Mouse (Mus musculus): ENCODE data around the gene Actg2. TPM values are rescaled to one million over a fixed set of nuclear protein-coding genes. Genes with fewer than 3 reads are reported as not detected.

Gene Actg2
- polyA plus RNA-seq, 1 experiment from 2014 or later = 1.2 TPM

DNA sequence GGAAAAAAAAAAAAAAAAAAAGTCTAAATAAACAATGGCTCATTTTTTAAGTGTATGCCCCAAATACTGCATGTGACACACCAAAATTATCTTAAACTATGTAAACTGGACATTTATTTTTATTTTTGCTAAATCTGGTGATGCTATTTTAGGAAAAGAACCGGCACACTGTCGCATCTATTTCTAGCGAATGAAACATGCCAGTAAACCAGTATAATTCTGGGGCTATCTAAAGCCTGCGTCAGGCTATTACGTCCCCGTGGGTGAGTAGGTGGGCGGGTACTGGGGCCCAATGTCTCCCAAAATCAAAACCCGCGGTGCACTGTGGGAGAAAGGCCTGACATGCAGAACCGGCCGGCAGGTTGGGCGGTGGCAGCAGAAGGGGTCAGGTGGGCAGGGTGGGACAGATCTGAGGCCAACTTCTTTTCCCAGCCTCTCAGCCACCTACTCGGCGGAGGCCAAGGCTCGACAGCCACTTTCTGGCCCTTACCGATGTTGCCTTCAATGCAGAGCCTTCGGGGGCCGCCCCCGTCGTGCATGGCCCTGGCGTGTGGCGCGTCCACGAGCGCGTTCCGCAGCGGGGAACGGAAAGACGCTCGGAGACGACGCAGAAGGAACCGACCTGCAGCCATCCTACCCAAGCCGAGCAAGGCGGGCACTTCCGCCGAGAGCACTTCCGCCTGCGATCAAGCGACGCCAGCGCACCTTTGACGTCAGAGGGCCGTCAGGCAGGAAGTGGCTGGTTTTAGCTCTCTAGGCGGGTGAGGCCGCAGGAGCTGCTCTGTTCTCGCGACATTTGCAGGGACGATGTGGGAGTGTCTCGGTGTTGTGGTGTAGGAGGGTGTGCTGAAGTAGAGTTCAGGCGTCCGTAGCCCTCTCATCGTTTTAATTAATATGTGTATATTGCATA lies 29.6 kb downstream of the Actg2 start, which contains the start of gene Dguok:
Gene Dguok (minus strand): TSS at position 712 of the 910 bp plus-strand sequence.
- peak within 1 kb of the TSS; percentile 78 for H3K4me2 ChIP-seq (ENCODE audit: low read length)
- peak; percentile 99 for DNase-seq (ENCODE audit: low spot score)
- no peaks in the 10 kb centered on the region for H3K9me3 ChIP-seq (replicated peaks; ENCODE audit: control insufficient read depth, low read length)
- H3K4me1 ChIP-seq (ENCODE audit: control insufficient read depth, insufficient read depth, low read length) = peaks cover 10% of the 10 kb centered on the region
- 0 out of 2 replicates have a peak, but pooled peaks cover 4% of the 10 kb centered on the region for H3K36me3 ChIP-seq (ENCODE audit: control insufficient read depth, insufficient read depth, low read length)
- no peaks in the 10 kb centered on the region for H3K27me3 ChIP-seq (replicated peaks; ENCODE audit: control insufficient read depth, insufficient read depth, low read length)
- under 1% methylated on average over 54 of the region's 54 CpGs for WGBS
- peak; percentile 99 for ATAC-seq
- peak within 1 kb of the TSS; percentile 95 for H3K27ac ChIP-seq (ENCODE audit: low read depth, low read length)
- peak within 1 kb of the TSS; percentile 79 for H3K4me3 ChIP-seq (ENCODE audit: low read depth, low read length)
- peak within 1 kb of the TSS; percentile 84 for H3K9ac ChIP-seq (ENCODE audit: low read length)

DNA sequence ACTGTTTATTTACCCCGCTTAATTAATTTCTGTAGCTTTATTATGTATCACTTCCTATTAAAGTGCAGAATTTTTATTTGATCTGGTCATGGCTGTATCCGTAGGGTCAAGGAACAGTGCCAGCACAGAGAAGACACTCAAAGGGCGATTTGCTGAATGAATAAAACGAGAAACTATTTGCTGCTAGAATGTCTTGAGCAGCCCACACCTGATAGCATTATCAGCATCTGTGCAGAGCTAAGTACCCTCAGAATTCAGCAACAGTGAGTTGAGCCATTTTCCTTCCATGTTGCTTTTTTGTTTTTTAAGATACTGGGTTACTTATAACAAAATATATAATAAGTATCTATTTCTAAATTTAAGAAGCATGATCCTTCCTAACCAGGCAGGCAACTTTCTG lies 30.5 kb downstream of the Actg2 start:
- Histone ChIP-seq H3K27me3 (replicated peaks; ENCODE audit: control insufficient read depth, insufficient read depth, low read length) (no peaks in the 10 kb centered on the region), H3K27ac (ENCODE audit: low read depth, low read length) (no peak overlapping the region), H3K4me2 (ENCODE audit: low read length) (peak overlapping the region; percentile 78), H3K9me3 (replicated peaks; ENCODE audit: control insufficient read depth, low read length) (no peaks in the 10 kb centered on the region), H3K4me3 (ENCODE audit: low read depth, low read length) (peak overlapping the region; percentile 79), H3K4me1 (ENCODE audit: control insufficient read depth, insufficient read depth, low read length) (peaks cover 10% of the 10 kb centered on the region), H3K36me3 (ENCODE audit: control insufficient read depth, insufficient read depth, low read length) (0 out of 2 replicates have a peak, but pooled peaks cover 4% of the 10 kb centered on the region), H3K9ac (ENCODE audit: low read length) (peak overlapping the region; percentile 84; the same call in 1 of the 2 replicates)
- no peak for DNase-seq (ENCODE audit: low spot score)
- no peak for ATAC-seq
- 93% methylated on average over 4 of the region's 4 CpGs for WGBS

DNA sequence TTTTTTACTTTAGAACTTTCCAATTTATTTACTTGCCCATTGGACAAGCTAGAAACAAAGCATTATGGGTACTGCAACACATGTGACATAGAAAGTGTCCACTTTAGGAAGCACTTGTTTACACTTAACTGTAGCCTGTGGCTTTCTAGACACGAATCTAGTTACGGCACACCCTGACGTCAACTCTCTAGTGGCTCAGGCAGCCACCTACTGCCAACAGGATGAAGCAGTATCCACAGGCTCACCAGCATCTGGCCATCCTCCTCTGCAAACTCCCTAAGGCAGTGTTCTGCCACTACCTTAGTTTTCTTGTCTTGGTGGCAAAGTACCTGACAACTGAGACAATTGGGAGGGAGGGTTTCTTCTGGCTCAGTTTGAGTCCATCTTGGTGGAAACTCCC lies 32.7 kb downstream of the Actg2 start:
- 0 out of 2 replicates have a peak, but pooled peaks cover 4% of the 10 kb centered on the region for H3K36me3 ChIP-seq (ENCODE audit: control insufficient read depth, insufficient read depth, low read length)
- ATAC-seq = no peak
- H3K4me1 ChIP-seq (ENCODE audit: control insufficient read depth, insufficient read depth, low read length) = peaks cover 10% of the 10 kb centered on the region
- H3K4me3 ChIP-seq (ENCODE audit: low read depth, low read length) = no peak overlapping the region
- no peak overlapping the region for H3K4me2 ChIP-seq (ENCODE audit: low read length)
- no peak for DNase-seq (ENCODE audit: low spot score)
- H3K27me3 ChIP-seq (replicated peaks; ENCODE audit: control insufficient read depth, insufficient read depth, low read length) = no peaks in the 10 kb centered on the region
- H3K9ac ChIP-seq (ENCODE audit: low read length) = no peak overlapping the region
- 89% methylated on average over 3 of the region's 3 CpGs for WGBS
- no peaks in the 10 kb centered on the region for H3K9me3 ChIP-seq (replicated peaks; ENCODE audit: control insufficient read depth, low read length)
- no peak overlapping the region for H3K27ac ChIP-seq (ENCODE audit: low read depth, low read length)

DNA sequence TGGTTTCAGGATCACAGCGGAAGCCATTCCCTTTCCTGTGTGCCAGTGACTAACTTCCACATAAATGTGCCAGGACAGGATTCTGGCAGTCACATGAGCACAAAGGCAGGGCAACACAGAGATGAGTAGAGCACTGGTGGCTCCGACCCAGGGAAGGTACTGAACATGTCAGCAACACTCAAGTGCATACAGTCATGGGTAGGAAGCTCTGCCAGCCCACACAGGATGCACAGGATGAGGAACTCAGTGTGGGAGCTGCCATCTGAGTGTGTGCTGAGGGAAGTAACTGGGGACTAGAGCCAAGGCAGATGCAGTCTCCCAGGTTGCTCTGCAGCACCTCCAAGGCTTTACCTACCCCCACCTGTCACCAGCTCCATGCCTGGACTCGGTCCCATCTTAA lies 33.4 kb downstream of the Actg2 start:
- Histone ChIP-seq H3K4me3 (ENCODE audit: low read depth, low read length) (no peak overlapping the region), H3K4me2 (ENCODE audit: low read length) (no peak overlapping the region), H3K9me3 (replicated peaks; ENCODE audit: control insufficient read depth, low read length) (no peaks in the 10 kb centered on the region), H3K4me1 (ENCODE audit: control insufficient read depth, insufficient read depth, low read length) (peaks cover 10% of the 10 kb centered on the region), H3K27me3 (replicated peaks; ENCODE audit: control insufficient read depth, insufficient read depth, low read length) (no peaks in the 10 kb centered on the region), H3K27ac (ENCODE audit: low read depth, low read length) (no peak overlapping the region), H3K9ac (ENCODE audit: low read length) (no peak overlapping the region), H3K36me3 (ENCODE audit: control insufficient read depth, insufficient read depth, low read length) (0 out of 2 replicates have a peak, but pooled peaks cover 4% of the 10 kb centered on the region)
- WGBS = 85% methylated on average over 3 of the region's 3 CpGs
- ATAC-seq (no peak), DNase-seq (ENCODE audit: low spot score) (no peak)

DNA sequence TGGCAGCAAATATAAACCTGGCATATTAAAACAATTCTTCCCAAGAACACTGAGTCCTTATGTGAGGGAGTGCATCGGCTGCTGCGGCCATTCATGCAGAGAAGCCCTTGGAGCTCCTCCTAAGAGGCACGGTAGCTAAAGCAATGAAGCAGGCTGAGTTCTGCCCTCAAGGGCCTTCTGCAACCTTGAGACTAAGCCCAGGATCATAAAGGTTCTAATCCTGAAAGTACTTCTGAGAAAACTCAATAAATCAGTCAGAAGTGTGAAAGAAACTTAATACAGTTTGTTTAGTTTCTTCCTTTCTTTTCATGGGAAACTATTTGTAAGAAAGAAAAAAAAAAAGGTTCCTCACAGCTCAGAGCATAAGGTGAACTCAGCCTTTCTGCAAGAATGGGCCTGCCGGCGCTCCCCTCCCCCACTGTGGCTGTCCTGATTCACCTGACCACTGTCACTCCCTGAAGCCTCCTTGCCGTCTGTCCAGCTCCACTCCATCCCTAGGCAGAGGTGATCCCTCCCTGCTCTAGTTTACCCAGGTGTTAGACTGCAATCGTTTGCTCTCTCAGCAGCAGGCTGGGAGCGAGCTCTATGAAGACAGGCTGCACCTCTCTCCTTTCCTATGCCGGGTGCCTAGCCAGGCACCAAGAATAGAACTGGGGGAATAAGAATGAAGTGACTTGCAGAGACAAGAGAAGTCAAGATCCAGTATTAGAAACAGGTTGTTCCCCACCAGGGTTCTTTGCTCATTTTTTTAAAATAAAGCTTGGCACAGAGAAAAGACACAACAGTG lies 34.3 kb downstream of the Actg2 start:
- H3K9ac ChIP-seq (ENCODE audit: low read length) = no peak overlapping the region

DNA sequence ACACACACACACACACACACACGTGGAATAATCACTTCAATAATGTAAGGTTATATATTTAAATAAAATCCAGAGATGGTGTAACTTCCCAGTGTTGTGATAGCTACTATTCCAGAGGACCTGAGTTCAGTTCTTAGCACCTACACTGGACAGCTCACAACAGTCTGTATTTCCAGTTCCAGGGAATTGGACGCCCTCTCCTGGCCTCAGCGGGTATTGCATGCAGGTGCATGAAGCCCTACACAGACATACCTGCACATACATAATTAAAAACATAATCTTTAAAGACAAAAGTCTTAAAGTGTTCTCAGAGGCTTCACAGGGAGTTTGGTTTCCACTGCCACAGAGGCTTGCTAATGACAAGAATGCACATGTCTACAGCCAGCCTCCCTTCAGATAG lies 35.6 kb downstream of the Actg2 start:
- peaks cover 13% of the 10 kb centered on the region; the same call in 1 of the 2 replicates for H3K36me3 ChIP-seq (ENCODE audit: control insufficient read depth, insufficient read depth, low read length)
- ATAC-seq (no peak), DNase-seq (ENCODE audit: low spot score) (no peak)
- no peak overlapping the region for H3K9ac ChIP-seq (ENCODE audit: low read length)
- H3K4me1 ChIP-seq (ENCODE audit: control insufficient read depth, insufficient read depth, low read length) = peaks cover under 1% of the 10 kb centered on the region; the same call in 1 of the 2 replicates
- no peaks in the 10 kb centered on the region for H3K9me3 ChIP-seq (replicated peaks; ENCODE audit: control insufficient read depth, low read length)
- WGBS = 59% methylated on average over 3 of the region's 3 CpGs
- H3K27ac ChIP-seq (ENCODE audit: low read depth, low read length) = no peak overlapping the region
- no peak overlapping the region for H3K4me3 ChIP-seq (ENCODE audit: low read depth, low read length)
- no peaks in the 10 kb centered on the region for H3K27me3 ChIP-seq (replicated peaks; ENCODE audit: control insufficient read depth, insufficient read depth, low read length)
- H3K4me2 ChIP-seq (ENCODE audit: low read length) = no peak overlapping the region

More for the DNA sequence above, 34.3 kb downstream of the Actg2 start:
- peaks cover 7% of the 10 kb centered on the region; the same call in 1 of the 2 replicates for H3K4me1 ChIP-seq (ENCODE audit: control insufficient read depth, insufficient read depth, low read length)
- ATAC-seq = no peak
- no peak overlapping the region for H3K4me2 ChIP-seq (ENCODE audit: low read length)
- no peaks in the 10 kb centered on the region for H3K9me3 ChIP-seq (replicated peaks; ENCODE audit: control insufficient read depth, low read length)
- peaks cover 4% of the 10 kb centered on the region; the same call in 1 of the 2 replicates for H3K36me3 ChIP-seq (ENCODE audit: control insufficient read depth, insufficient read depth, low read length)
- no peak for DNase-seq (ENCODE audit: low spot score)
- 65% methylated on average over 9 of the region's 9 CpGs for WGBS
- H3K4me3 ChIP-seq (ENCODE audit: low read depth, low read length) = no peak overlapping the region
- no peak overlapping the region for H3K27ac ChIP-seq (ENCODE audit: low read depth, low read length)
- no peaks in the 10 kb centered on the region for H3K27me3 ChIP-seq (replicated peaks; ENCODE audit: control insufficient read depth, insufficient read depth, low read length)

DNA sequence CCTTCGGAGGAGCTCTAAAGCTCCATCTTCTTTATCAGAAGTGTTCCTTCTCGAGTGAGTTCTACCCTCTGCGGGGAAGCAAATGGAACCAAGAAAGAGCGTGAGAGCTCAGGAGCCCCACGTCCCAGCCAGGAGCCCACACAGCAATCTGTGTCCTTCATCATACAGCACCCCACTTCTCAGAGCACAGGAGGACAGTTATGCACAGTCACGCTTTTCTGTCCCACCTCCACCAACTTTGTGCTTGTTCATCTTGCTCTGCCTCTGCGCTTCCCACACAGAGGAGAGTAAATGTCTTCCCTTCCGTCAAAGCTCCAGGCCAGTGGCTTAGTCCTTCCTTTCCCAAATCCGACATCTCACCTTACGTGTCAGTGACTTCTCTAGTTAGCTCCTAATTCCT lies 37.0 kb downstream of the Actg2 start:
- H3K27ac ChIP-seq (ENCODE audit: low read depth, low read length) = no peak overlapping the region
- no peak overlapping the region for H3K4me3 ChIP-seq (ENCODE audit: low read depth, low read length)
- DNase-seq (ENCODE audit: low spot score) (no peak), ATAC-seq (no peak)
- H3K9ac ChIP-seq (ENCODE audit: low read length) = no peak overlapping the region
- no peak overlapping the region for H3K4me2 ChIP-seq (ENCODE audit: low read length)
- H3K27me3 ChIP-seq (replicated peaks; ENCODE audit: control insufficient read depth, insufficient read depth, low read length) = no peaks in the 10 kb centered on the region
- no peaks in the 10 kb centered on the region for H3K9me3 ChIP-seq (replicated peaks; ENCODE audit: control insufficient read depth, low read length)
- 94% methylated on average over 10 of the region's 10 CpGs for WGBS
- H3K36me3 ChIP-seq (ENCODE audit: control insufficient read depth, insufficient read depth, low read length) = peaks cover 19% of the 10 kb centered on the region
- no peaks in the 10 kb centered on the region for H3K4me1 ChIP-seq (ENCODE audit: control insufficient read depth, insufficient read depth, low read length)

DNA sequence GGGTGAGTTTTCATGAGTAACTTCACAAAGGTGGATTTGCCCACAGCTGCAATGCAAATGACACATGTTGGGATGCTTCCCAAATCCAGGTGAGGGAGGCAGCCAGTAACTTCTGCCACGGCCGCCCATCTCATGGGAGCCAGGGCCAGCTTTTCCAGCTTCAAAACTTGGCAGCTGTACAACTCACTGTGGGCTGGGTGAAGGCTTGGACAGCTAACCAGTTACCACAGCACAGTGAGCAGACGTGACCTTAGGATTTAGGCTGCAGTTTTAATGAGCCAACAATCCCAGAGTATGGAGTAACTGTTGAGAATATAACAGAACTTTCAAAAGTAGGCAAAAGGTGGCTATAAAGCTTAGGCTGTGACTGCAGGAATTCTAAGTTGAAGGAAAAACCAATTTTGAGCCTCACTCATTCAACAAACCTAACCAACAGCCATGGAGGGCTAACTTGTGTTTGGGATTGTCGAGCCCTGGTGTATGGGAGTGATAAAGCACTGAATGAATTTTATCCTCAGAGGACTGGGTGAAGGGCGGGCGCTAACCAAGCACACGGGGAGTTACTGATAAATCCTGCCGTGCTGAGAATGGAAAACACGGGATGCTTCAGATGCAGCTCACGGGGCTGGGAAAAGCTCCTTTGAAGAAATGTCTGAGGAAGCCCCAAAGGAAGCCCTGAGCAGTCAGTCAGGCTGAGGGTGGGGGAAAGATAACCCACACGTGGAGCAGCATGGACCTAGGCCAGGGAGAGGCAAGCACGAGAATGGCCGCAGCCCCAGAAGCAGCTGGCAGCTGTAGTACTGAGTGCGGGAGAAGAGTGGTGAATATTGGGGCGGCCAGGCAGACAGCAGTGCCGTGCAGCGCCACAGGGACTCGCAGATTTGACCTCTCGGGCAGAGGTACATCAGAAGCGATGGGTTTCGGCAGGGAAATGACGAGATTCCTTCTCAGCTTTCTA lies 39.0 kb downstream of the Actg2 start:
- H3K9me3 ChIP-seq (replicated peaks; ENCODE audit: control insufficient read depth, low read length) = no peaks in the 10 kb centered on the region
- no peaks in the 10 kb centered on the region for H3K4me1 ChIP-seq (ENCODE audit: control insufficient read depth, insufficient read depth, low read length)
- no peak overlapping the region for H3K4me2 ChIP-seq (ENCODE audit: low read length)
- WGBS = 88% methylated on average over 22 of the region's 22 CpGs
- H3K27me3 ChIP-seq (replicated peaks; ENCODE audit: control insufficient read depth, insufficient read depth, low read length) = no peaks in the 10 kb centered on the region
- no peak overlapping the region for H3K27ac ChIP-seq (ENCODE audit: low read depth, low read length)
- ATAC-seq = no peak
- H3K4me3 ChIP-seq (ENCODE audit: low read depth, low read length) = no peak overlapping the region
- DNase-seq (ENCODE audit: low spot score) = no peak
- peaks cover 26% of the 10 kb centered on the region for H3K36me3 ChIP-seq (ENCODE audit: control insufficient read depth, insufficient read depth, low read length)
- no peak overlapping the region for H3K9ac ChIP-seq (ENCODE audit: low read length)

All from forebrain, embryonic 14.5 days (tissue).